Mouse (Mus musculus) common myeloid progenitor, adult 5-6 weeks (primary cell): ENCODE measurements around the gene Adh7. TPM values are rescaled to one million over a fixed set of nuclear protein-coding genes. Genes with fewer than 3 reads are reported as not detected.

Experiments used
- ATAC-seq: replicated peaks from 2 replicates; pipeline ENCODE4 v1.8.0; 2016; ENCODE audit warnings: low read depth, mild to moderate bottlenecking, moderate TSS enrichment, inconsistent platforms; ENCODE audit not compliant: poor library complexity, severe bottlenecking
- total RNA-seq: library from RNA; stranded (forward); fragments of 200-1000, 187-1606 nt; gene quantifications from 2 replicates; pipeline ENCODE4 v1.2.3, GENCODE M21; 2017

Adh7 gene
- total RNA-seq, 1 experiment from 2014 or later: not detected

DNA sequence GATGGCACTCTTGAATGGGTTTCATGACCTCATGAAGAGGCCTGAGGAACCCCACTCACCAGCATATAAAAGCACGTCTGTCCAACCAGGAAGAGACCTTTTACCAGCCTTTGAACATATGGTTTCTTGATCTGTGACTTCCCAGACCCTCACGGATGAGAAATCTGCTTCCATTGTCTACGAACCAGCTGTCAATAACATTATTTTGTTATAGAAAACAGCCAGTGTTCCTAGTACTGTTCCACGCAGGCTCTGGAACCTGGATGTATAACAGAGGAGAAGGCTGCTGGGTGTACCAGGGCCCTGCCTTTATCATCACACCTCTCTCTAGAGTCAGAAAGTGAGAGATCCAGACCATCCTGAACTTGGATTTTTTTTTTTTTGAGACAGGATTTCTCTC lies 29.7 kb downstream of the Adh7 start:
- no peak for ATAC-seq

GRCm38 (mm10) chr3:138248011-138248410 lies 30.5 kb downstream of the Adh7 start:
- no peak for ATAC-seq

- no peak for ATAC-seq
These were observed 31.2 kb downstream of the Adh7 start for GRCm38 (mm10) chr3:138248746-138249145.

DNA sequence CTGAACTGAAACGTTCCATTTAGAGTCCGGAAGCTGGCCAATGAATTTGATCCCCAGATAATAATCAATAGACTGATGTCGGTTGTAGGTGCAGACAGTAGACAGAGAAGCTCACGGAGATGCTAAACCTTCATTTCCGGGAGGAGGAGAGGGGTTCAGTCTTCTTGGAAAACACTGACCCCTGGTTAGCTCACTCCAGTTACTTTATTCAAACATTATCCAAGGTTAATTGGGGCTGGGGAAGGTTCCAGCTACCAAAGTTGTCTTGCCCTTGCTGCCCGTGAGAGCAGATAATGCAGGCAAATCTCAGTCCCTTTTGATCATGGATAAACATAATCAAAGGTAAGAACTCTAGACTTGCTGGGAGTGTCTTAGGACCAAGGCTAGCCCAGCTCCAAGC lies 33.6 kb downstream of the Adh7 start:
- no peak for ATAC-seq

DNA sequence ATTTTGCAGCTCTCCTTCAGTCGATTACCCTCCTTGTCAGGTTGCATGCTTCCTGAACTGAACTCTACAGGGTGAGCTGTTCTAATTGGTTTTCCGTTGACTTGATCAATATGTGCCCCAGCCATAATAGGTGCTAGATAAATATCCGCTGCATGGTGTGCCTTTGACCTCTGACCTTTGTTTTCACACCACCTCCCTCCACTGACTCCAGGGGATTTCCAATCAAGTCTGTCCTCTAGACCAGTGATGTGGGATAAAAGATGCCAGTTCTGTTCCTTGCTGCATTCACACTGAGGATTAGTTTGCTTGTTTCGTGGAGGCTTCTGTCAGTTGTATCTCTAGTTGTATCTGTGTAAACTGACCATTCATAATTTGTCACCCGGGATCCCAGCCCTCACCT lies 36.6 kb downstream of the Adh7 start:
- ATAC-seq: no peak

- ATAC-seq: no peak
These were observed 37.8 kb downstream of the Adh7 start for GRCm38 (mm10) chr3:138255366-138255765.

GRCm38 (mm10) chr3:138255780-138256550 lies 38.4 kb downstream of the Adh7 start:
- ATAC-seq: no peak

- ATAC-seq: no peak
These were observed 43.4 kb downstream of the Adh7 start, which contains the start of gene Adh1 for GRCm38 (mm10) chr3:138260721-138261669. Gene Adh1 (plus strand): TSS chr3:138260991.

- no peak for ATAC-seq
These were observed 45.0 kb downstream of the Adh7 start for GRCm38 (mm10) chr3:138262568-138262967.

GRCm38 (mm10) chr3:138263154-138263930 lies 45.8 kb downstream of the Adh7 start:
- ATAC-seq: no peak

- no peak for ATAC-seq
These were observed 47.1 kb downstream of the Adh7 start for GRCm38 (mm10) chr3:138264648-138265047.

DNA sequence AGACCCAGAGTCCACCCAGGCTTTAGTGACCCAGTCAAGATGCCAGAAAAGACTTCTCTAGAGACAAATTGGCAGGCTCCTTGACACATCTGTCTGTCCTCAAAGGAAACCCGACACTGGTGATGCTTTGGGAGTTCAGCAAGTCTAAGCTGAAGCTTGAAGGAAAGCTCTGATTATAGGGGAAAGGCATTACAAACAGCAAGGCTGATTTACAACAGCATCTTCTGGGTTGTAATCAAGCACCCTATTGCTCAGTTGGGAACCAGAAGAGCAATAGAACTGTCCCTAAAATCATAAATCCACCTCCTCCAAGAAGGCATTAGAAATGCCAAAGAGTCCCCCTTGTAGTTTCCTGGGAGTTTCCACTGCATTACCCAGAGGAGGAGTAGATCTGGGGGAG lies 52.9 kb downstream of the Adh7 start:
- ATAC-seq: no peak

DNA sequence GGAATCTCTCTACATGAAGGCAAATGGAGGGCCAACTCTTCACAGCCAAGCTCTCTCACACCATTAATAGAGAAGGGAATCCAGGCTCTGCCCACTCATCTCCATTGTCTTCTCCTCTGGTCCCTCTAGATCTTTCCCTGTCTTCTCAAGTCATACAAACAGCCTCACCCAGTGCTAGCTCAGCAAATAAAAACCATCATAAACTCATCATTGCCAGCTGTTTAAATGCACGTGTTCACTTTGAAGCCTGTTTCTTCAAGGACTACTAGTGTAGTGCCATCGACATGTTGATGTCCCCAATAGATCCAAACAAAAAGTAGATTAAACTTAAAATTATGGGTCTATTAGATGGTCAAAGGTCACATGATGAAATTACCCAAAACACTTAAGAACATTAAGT lies 53.7 kb downstream of the Adh7 start:
- no peak for ATAC-seq

- ATAC-seq: no peak
These were observed 55.5 kb downstream of the Adh7 start for GRCm38 (mm10) chr3:138273080-138273479.

DNA sequence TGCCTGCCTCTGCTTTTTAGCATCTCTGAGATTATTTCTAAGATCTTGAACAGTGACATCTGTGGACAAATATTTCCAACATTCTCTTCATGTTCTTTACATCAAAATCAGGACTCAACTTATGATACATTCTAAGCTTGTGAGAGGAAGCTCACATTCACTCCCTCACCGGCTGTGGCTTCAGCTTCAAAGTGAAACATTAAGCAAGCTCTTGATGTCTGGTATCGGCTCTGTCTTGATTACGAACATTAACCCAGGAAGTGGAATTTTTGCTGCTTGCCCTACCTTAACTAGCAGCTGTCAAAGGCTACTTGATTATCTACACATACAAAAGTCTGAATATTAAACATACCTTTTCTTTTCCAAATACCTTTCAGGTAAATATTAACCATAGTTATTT lies 57.5 kb downstream of the Adh7 start:
- no peak for ATAC-seq

DNA sequence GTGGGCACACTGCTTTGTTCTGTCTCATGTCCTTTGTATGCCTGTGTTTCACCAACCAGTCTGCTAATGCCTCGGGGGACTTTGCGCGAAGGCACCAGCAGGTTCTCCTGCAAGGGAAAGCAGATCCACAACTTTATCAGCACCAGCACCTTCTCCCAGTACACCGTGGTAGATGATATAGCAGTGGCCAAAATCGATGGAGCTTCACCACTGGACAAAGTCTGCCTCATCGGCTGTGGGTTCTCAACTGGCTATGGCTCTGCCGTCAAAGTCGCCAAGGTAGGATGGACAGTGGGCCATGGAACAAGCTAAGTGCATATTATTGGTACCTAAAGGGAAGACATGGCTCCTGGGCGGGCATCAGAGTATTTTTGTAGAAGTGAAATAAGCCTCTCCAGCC lies 65.0 kb downstream of the Adh7 start:
- ATAC-seq: no peak
